Mouse (Mus musculus): ENCODE data around the gene Cep68.

Gene Cep68

GRCm38 (mm10) chr11:20202299-20203011 lies 46.8 kb downstream of the Cep68 start:
- no peak for DNase-seq

DNA sequence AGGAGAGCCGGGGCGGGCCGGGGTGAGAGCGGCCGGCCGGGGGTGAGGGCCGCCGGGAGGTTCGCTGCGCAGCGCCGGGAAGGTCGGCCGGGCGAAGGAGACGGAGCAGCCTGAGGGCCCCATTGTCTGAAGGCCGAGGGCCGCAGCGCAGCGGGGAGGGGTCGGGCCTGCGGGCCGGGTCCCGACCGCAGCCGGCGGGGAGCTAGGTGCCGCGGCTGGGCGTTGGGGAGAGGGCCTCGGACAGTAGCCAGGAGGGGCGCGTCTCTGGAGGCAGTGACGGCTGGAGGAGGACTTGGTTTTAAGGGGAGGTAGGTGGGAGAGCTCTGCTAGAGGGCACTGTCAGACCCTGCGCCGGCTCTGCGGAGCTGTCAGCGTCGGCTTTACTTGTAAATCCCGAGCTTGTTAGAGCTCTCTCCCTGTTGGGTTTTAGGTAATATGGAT lies 47.5 kb downstream of the Cep68 start:
- DNase-seq, result peak in 1 of 2 experiments; percentile 49

DNA sequence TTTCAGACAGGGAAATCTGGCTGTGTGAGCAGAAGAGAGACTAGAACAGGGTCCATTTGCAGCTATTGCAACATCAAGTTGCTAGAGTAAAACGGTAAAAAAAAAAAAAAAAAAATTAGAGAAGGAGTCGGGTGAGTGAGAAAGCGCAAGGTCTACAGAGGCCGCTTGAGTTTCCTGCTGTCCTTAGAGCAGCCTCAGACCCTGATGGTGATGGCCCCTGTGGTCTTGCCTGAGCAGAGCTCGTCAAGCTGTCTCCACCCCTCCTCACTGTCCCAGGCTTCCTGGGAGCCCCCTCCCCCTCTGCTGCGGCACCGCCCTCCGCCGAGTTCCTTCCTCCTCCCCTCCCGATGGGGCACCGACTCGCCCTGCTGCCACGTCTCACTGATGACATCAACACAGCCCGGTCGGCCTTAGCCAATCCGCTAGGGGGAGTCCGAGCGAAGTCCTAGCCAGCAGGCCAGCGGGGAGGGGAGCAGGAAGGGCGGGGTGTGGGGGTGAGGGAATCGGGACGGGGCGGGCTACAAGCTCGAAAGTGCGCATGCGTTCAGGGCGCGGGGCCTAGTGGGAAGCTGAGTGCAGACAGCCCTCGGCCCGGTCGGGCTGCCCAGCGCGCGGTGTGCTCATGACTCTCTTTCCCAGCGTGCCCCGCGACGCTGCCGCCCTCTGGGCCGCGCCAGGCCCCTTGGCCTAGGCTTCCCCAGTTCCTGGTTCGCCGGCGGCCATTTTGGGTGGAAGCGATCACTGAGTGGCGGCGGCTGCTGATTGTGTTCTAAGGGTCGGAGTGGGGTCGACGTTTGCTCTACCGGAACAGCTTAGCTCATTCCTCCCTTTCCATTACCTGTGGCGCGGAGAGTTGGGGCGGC lies 48.3 kb downstream of the Cep68 start, which contains the start of gene Rab1a:
Rab1a (plus strand) TSS at position 720 of the 863 bp plus-strand sequence.
- DNase-seq, result peak; percentile 100

- DNase-seq, result no peak
Measured at GRCm38 (mm10) chr11:20193100-20193736, 56.0 kb downstream of the Cep68 start.

DNA sequence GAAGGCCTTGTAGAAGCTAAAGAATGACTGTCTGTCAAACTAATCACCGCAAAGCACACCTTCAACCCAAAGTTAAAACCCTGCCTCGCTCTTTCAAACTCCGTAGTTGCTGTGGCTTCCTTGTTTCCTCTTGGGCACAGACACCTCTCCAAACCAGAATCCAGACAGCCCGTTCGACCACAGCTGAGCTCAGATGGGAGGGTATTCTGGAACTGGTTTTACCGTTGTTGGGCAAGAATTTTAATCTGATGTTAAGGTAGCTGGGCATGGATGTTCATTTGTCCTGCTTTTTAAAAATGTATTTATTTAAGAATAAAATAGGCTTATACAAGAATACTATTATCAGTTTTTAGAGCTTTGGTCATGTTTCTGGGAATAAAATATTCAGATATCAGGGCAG lies 62.0 kb downstream of the Cep68 start:
- no peak for DNase-seq

Measured in thymus, adult 18-20 months (tissue).